Mouse (Mus musculus) hindbrain, embryonic 12.5 days (tissue): ENCODE results near the gene Lypd3. TPM values are rescaled to one million over a fixed set of nuclear protein-coding genes. Genes with fewer than 3 reads are reported as not detected.
A peak's percentile ranks its signal among the peaks of the same experiment; 100 is the strongest.
"Not testable (repeated sequence)": the region's sequence is repeated elsewhere in the genome, so short reads cannot be mapped to it uniquely, and the experiment has no call there.

ENCODE experiments used
- ATAC-seq: fragments of 200-750 bp; cut with Nextera tagmentation; 2 replicates; pipeline ENCODE4 v1.8.0; 2017; ENCODE audit warnings: moderate TSS enrichment; ENCODE audit not compliant: low FRiP score
- H3K27ac ChIP-seq: fragments of 300-500 bp; sonication (generic); 2 replicates; pipeline ENCODE4 v1.5.1; 2016; ENCODE audit warnings: mild to moderate bottlenecking
- H3K27me3 ChIP-seq: fragments of 300-500 bp; sonication (generic); 2 replicates; pipeline ENCODE4 v1.6.1; 2016; ENCODE audit warnings: mild to moderate bottlenecking
- H3K36me3 ChIP-seq: fragments of 300-500 bp; sonication (generic); 2 replicates; pipeline ENCODE4 v1.6.1; 2016; ENCODE audit warnings: mild to moderate bottlenecking
- H3K4me1 ChIP-seq: fragments of 300-500 bp; sonication (generic); 2 replicates; pipeline ENCODE4 v1.6.1; 2016
- H3K4me2 ChIP-seq: fragments of 300-500 bp; sonication (generic); replicated peaks from 2 replicates; pipeline ENCODE4 v1.6.1; 2016; ENCODE audit warnings: mild to moderate bottlenecking
- H3K4me3 ChIP-seq: fragments of 300-500 bp; sonication (generic); 2 replicates; pipeline ENCODE4 v1.5.1; 2016; ENCODE audit warnings: mild to moderate bottlenecking
- H3K9ac ChIP-seq: fragments of 300-500 bp; sonication (generic); 2 replicates; pipeline ENCODE4 v1.6.1; 2016; ENCODE audit warnings: mild to moderate bottlenecking, moderate library complexity
- H3K9me3 ChIP-seq: fragments of 300-500 bp; sonication (generic); replicated peaks from 2 replicates; pipeline ENCODE4 v1.6.1; 2016; ENCODE audit warnings: mild to moderate bottlenecking
- WGBS: fragments of 180-500 bp; shearing (Covaris S2); methylation state at CpG from one replicate; pipeline ENCODE4 v1.1.7; 2016; 5-methylcytosine and 5-hydroxymethylcytosine counted together
- polyA plus RNA-seq: library from polyadenylated mRNA; unstranded; fragments of >200 nt; fragmentation: Nextera tagmentation; extraction: Ambion mirVana; gene quantifications from 2 replicates; pipeline ENCODE4 v1.2.1, GENCODE M21; 2016

Lypd3 gene
- polyA plus RNA-seq, 1 experiment from 2014 or later = 1.5 TPM

DNA sequence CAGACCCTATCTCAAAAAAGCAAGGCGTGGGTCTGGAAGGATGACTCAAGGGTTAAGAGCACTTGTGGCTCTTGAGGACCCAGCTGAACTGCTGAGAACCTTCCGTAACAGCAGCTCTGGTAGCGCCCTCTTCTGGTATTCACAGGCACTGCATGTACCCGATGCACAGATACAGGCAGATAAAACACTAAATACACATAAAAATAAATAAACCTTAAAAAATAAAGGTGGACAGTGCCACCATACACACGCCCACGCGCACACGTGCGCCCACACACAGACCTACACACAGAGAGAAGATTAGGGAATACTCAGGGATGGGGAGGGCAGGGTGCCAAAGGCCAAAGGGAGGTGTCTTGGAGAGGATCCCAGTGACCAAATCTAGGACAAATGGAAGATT lies 6.1 kb downstream of the Lypd3 start:
- Histone ChIP-seq H3K27ac (no peak overlapping the region), H3K9ac (no peak overlapping the region), H3K4me3 (no peak overlapping the region), H3K4me1 (peaks cover 11% of the 10 kb centered on the region), H3K9me3 (no peaks in the 10 kb centered on the region), H3K4me2 (no peak overlapping the region), H3K27me3 (peaks cover 40% of the 10 kb centered on the region), H3K36me3 (no peaks in the 10 kb centered on the region)
- no peak for ATAC-seq
- 5% methylated on average over 9 of the region's 9 CpGs for WGBS

DNA sequence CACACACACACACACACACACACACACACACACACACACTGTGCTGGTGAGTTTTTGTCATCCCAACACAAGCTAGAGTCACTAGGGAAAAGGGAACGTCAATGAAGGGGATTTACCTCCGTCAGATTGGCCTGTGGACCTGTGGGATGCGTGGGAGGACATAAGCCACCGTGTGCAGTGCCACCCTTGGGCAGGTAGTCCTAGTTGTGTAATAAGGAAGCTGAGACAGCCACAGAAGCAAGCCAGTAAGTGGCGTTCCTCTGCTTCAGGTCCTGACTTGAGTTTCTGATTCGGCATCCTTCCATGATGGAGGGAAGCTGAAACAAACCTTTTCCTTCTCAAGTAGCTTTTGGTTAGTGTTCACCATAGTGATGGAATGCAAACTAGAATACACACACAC lies 8.1 kb downstream of the Lypd3 start:
- no peaks in the 10 kb centered on the region for H3K9me3 ChIP-seq
- H3K9ac ChIP-seq = no peak overlapping the region
- no peak for ATAC-seq
- WGBS = 84% methylated on average over 6 of the region's 6 CpGs
- no peaks in the 10 kb centered on the region for H3K4me1 ChIP-seq
- peaks cover 20% of the 10 kb centered on the region for H3K27me3 ChIP-seq
- no peak overlapping the region for H3K4me2 ChIP-seq
- no peak overlapping the region for H3K27ac ChIP-seq
- no peak overlapping the region for H3K4me3 ChIP-seq
- H3K36me3 ChIP-seq = no peaks in the 10 kb centered on the region

DNA sequence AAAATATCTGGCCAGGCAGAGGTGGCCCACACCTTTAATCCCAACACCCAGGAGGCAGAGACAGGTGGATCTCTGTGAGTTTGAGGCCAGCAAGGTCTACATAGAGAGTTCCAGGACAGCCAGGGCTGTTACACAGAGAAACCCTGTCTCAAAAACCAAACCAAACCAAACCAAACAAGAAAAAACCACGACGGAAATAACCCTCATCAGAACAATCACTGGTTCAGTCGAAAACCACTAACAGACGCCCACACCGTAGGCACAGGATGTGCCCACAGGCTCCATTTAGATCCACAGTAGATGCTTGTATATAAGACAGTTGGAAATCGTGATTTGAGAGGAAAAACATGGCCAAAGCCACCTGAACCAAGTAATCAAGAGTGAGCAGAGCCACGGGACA lies 8.6 kb downstream of the Lypd3 start:
- no peak overlapping the region for H3K9ac ChIP-seq
- peaks cover 15% of the 10 kb centered on the region for H3K27me3 ChIP-seq
- H3K4me1 ChIP-seq = no peaks in the 10 kb centered on the region
- H3K36me3 ChIP-seq = no peaks in the 10 kb centered on the region
- no peaks in the 10 kb centered on the region for H3K9me3 ChIP-seq
- 80% methylated on average over 7 of the region's 7 CpGs for WGBS
- H3K4me3 ChIP-seq = no peak overlapping the region
- no peak for ATAC-seq
- H3K4me2 ChIP-seq = no peak overlapping the region
- no peak overlapping the region for H3K27ac ChIP-seq

DNA sequence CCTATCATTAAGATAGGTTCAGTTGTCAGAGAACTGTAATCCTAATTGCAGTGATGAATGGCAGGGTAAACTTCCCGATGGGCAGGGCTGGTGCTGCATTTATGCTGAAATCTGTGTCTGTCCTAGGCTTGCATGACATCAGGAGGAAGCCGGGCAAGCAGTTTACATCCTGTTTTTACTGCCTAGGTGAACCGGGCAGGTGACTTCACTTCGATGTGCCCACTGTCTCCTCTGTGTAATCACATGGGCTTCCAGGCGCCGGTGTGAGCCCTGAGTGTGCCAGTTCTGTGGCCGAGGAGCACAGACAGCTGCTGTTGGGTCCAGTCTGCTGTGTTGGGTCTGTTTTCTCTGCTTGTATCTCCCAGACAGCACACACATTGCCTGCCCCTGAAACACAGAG lies 10.1 kb downstream of the Lypd3 start:
- Histone ChIP-seq H3K9ac (no peak overlapping the region), H3K4me2 (no peak overlapping the region), H3K27me3 (peaks cover 3% of the 10 kb centered on the region; the same call in 1 of the 2 replicates), H3K4me3 (no peak overlapping the region), H3K36me3 (no peaks in the 10 kb centered on the region), H3K9me3 (0 out of 2 replicates have a peak, but pooled peaks cover 1% of the 10 kb centered on the region), H3K27ac (no peak overlapping the region), H3K4me1 (no peaks in the 10 kb centered on the region)
- ATAC-seq = no peak
- 82% methylated on average over 7 of the region's 7 CpGs for WGBS

DNA sequence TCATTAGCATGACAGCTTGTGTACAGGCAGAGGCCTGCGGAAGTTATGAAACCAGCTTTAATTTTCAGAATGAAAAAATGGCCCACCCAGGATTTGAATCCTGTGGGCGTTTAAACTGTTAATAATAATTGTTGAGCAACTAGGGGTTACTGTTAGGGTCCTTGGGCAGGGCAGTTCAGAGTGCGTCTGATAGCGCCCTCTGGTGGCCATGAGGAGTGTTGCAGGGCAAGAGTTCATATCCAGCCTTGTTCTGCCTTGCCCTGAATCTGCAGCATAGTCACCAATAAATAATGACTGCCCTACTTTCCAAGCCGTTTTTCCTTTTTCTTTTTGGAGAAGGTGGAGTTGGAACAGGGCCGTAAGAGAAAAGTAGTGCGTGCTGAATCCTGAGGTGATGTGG lies 17.3 kb downstream of the Lypd3 start:
- no peaks in the 10 kb centered on the region for H3K36me3 ChIP-seq
- no peak overlapping the region for H3K4me2 ChIP-seq
- H3K27ac ChIP-seq = no peak overlapping the region
- no peaks in the 10 kb centered on the region for H3K27me3 ChIP-seq
- 0 out of 2 replicates have a peak, but pooled peaks cover 3% of the 10 kb centered on the region for H3K9me3 ChIP-seq
- no peak for ATAC-seq
- H3K4me3 ChIP-seq = no peak overlapping the region
- WGBS = 32% methylated on average over 7 of the region's 7 CpGs
- H3K9ac ChIP-seq = no peak overlapping the region
- H3K4me1 ChIP-seq = no peaks in the 10 kb centered on the region

DNA sequence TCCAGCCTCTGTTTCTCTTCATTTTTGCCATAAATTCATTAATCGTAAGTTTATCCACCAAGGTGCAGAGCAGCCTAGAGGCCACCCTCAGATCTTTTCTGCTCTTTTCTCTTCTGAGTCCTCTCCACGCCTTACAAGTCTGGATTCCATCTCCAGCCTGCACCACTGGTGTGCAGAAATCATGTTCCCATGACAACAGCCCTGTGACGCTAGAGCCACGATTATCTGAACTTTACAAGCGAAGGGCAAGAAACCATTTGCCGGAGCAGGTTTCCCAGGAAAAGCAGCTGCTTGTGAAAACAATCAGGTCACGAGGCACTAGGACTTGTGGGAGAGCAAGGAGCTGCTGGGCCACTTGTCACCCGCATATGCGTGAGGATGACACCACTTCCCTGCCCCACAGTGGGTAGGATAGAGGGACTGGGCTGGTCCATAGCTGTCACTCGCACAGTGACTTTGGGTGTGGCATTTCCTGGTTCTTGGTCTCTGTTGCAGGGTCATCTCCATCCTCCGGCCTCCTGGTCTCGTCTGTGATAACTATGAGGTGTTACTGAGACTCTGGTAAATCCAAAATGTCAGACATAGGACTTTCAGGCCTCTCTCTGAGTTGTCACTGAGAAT lies 23.5 kb downstream of the Lypd3 start:
- no peak for ATAC-seq
- no peak overlapping the region for H3K4me3 ChIP-seq
- no peak overlapping the region for H3K9ac ChIP-seq
- no peak overlapping the region for H3K4me2 ChIP-seq
- no peaks in the 10 kb centered on the region for H3K27me3 ChIP-seq
- H3K27ac ChIP-seq = no peak overlapping the region
- WGBS = 64% methylated on average over 12 of the region's 12 CpGs
- no peaks in the 10 kb centered on the region for H3K4me1 ChIP-seq
- no peaks in the 10 kb centered on the region for H3K36me3 ChIP-seq
- no peaks in the 10 kb centered on the region for H3K9me3 ChIP-seq

GRCm38 (mm10) chr7:24661118-24661904 lies 25.0 kb downstream of the Lypd3 start:
- Histone ChIP-seq H3K27me3 (no peaks in the 10 kb centered on the region), H3K36me3 (no peaks in the 10 kb centered on the region), H3K4me2 (no peak overlapping the region), H3K27ac (no peak overlapping the region), H3K9me3 (no peaks in the 10 kb centered on the region), H3K9ac (no peak overlapping the region), H3K4me3 (no peak overlapping the region), H3K4me1 (no peaks in the 10 kb centered on the region)
- WGBS = 73% methylated on average over 17 of the region's 17 CpGs
- ATAC-seq = no peak

GRCm38 (mm10) chr7:24662575-24662974 lies 26.2 kb downstream of the Lypd3 start:
- 12% methylated on average over 8 of the region's 8 CpGs for WGBS
- Histone ChIP-seq H3K4me3 (no peak overlapping the region), H3K36me3 (no peaks in the 10 kb centered on the region), H3K27me3 (no peaks in the 10 kb centered on the region), H3K9ac (no peak overlapping the region), H3K27ac (no peak overlapping the region), H3K4me1 (no peaks in the 10 kb centered on the region), H3K4me2 (no peak overlapping the region), H3K9me3 (no peaks in the 10 kb centered on the region)
- peak; percentile 46 for ATAC-seq

- H3K4me1 ChIP-seq = no peaks in the 10 kb centered on the region
- H3K36me3 ChIP-seq = no peaks in the 10 kb centered on the region
- no peak overlapping the region for H3K9ac ChIP-seq
- H3K4me3 ChIP-seq = no peak overlapping the region
- ATAC-seq = no peak
- H3K9me3 ChIP-seq = no peaks in the 10 kb centered on the region
- H3K27ac ChIP-seq = no peak overlapping the region
- H3K27me3 ChIP-seq = no peaks in the 10 kb centered on the region
- H3K4me2 ChIP-seq = no peak overlapping the region
- 50% methylated on average over 8 of the region's 8 CpGs for WGBS
Observed at GRCm38 (mm10) chr7:24664301-24664700, 28.0 kb downstream of the Lypd3 start.

DNA sequence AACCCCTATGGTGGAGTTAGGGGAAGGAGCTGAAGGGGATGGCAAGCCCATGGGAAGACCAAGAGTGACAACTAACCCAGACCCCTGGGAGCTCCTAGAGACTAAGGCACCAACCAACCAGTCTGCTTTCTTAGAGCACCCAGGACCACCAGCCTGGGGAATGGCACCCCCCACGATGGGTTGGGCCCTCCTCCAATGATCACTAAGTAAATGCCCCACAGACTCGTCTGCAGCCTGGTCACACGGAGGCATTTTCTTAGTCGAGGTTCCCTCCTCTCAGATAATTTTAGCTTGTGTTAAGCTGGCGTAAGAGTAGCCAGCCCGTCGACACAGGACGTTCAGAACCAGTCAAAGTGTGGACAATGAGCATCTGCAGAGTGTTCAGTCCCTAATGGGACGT lies 28.6 kb downstream of the Lypd3 start:
- Histone ChIP-seq H3K9ac (no peak overlapping the region), H3K27me3 (no peaks in the 10 kb centered on the region), H3K4me3 (no peak overlapping the region), H3K9me3 (no peaks in the 10 kb centered on the region), H3K36me3 (no peaks in the 10 kb centered on the region), H3K27ac (no peak overlapping the region), H3K4me1 (no peaks in the 10 kb centered on the region), H3K4me2 (no peak overlapping the region)
- no peak for ATAC-seq
- WGBS = 78% methylated on average over 9 of the region's 9 CpGs

- Histone ChIP-seq H3K36me3 (no peaks in the 10 kb centered on the region), H3K9ac (no peak overlapping the region), H3K4me2 (no peak overlapping the region), H3K4me3 (no peak overlapping the region), H3K9me3 (no peaks in the 10 kb centered on the region), H3K27ac (no peak overlapping the region), H3K27me3 (no peaks in the 10 kb centered on the region), H3K4me1 (no peaks in the 10 kb centered on the region)
- no peak for ATAC-seq
- 92% methylated on average over 23 of the region's 23 CpGs for WGBS
Observed at GRCm38 (mm10) chr7:24671944-24672439, 35.6 kb downstream of the Lypd3 start.

DNA sequence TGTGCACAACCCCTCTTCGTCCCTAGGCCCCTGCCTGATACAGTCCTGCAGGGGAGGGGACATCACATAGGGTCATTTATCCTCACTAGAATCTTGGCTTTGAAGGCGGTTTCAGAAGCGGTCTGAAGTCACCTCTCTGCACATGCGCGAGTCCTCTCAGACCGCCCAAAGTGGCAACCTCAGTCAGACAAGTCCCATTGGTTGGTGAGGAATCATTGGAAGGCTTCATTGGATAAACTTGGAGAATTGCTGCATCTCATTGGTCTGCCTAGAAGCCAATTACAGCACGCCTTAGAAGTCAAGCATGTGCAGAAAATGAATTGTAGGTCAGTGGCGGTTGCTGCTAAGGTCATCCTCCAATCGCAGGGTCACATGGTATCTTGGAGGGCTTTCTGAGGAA lies 40.2 kb downstream of the Lypd3 start, which contains the start of gene Tex101:
Gene Tex101 (minus strand): TSS at position 101 of the 400 bp plus-strand sequence.
- Histone ChIP-seq H3K36me3 (no peaks in the 10 kb centered on the region), H3K4me3 (no peak within 1 kb of the TSS), H3K9ac (no peak within 1 kb of the TSS), H3K27me3 (no peaks in the 10 kb centered on the region), H3K4me1 (no peaks in the 10 kb centered on the region), H3K9me3 (no peaks in the 10 kb centered on the region), H3K27ac (no peak within 1 kb of the TSS), H3K4me2 (no peak within 1 kb of the TSS)
- ATAC-seq = no peak
- 93% methylated on average over 9 of the region's 9 CpGs for WGBS

- H3K9me3 ChIP-seq, H3K27ac ChIP-seq, H3K4me1 ChIP-seq, H3K4me2 ChIP-seq, ATAC-seq, H3K4me3 ChIP-seq, H3K36me3 ChIP-seq, H3K9ac ChIP-seq, H3K27me3 ChIP-seq: not testable (repeated sequence)
- WGBS = 78% methylated on average over 7 of the region's 7 CpGs
Observed at GRCm38 (mm10) chr7:24684121-24684520, 47.8 kb downstream of the Lypd3 start.
